Mouse (Mus musculus) kidney, adult 8-10 months (tissue): Measurements from ENCODE around the gene Amh.

ENCODE experiments used
- DNase-seq, 2 experiments: peaks; one replicate each; pipeline ENCODE4 v3.0.0; 2022

Amh gene

DNA sequence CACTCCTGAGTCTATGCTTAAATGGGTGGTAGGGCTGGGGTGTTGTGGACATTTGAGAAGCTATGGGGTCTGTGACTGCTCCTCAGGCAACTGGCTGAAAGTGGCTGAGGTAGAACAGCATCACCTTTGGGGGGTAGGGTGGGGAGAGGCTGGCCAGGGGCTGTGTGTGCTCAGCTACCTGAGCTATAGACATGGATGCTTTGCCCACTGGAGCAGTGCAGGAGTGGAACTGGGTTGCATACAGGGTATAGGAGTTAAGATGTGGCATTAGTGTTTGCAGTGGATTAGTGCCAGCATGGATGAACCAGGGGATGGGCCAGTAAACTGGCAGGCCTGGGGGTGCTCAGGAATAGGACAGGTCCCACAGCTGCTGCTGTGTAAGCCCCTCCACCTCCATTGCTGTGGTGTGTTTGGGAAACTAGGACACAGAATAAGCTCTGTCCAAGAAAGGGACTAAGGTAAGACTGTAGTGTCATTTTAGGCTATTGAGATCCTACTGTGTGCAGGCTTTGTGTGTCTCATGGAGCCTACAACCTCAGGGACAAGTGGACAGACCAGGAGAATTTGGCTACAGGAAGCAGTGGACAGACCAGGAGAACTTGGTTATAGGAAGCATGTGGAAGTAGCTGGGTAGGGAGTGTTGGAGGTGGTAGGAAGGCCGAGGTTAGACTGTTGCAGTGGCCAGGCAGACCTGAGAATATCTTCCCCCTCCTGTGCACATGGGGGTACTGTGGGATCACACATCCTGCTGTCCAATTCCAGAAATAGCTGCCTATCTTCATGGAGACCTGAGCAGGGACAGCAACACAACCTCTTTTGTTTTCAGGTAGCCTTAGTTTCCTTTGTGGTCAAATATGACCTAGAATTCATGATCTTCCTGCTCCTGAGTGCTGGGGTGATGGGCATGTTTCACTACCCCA, 24.6 kb downstream of the Amh start:
- no peak for DNase-seq

DNA sequence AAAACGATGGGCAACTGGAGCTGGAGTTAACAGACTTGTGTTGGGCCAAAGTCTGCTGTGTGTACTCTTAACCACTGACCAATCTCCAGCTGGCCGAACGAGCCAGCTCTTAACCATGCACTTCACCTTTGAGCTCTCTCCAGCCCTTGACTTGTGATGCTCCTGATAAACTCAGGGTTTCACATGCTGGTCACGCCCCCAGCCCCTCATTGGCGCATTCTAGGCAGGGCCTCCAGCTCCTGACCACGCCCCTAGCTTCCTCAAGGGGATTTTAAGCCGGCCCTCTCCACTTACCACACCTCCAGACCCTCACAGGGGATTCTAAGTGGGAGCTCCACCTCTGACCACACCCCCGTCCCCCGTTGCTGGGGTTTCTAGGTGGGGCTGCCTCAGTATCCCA, 26.1 kb downstream of the Amh start:
- DNase-seq, result peak; percentile 84 to 88

DNA sequence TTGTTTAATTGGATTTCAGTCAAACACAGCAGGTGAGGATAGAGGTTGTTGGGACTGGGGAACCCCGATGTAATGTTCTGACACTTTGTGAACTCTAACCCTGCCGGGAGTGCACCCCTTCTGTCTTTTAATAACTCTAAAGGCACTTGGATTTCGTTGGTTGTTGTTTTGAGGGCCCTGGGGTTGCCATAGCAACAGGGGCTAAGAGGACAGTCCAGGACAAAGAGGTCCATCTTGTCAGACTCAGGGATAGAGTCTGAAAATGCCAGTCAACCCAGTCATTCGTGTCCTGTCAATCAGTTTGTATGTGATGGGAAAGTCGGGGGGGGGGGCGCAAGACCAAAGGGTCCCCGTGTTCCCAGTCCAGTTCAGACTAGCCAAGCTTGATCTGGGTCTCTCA, 27.8 kb downstream of the Amh start:
- no peak for DNase-seq

DNA sequence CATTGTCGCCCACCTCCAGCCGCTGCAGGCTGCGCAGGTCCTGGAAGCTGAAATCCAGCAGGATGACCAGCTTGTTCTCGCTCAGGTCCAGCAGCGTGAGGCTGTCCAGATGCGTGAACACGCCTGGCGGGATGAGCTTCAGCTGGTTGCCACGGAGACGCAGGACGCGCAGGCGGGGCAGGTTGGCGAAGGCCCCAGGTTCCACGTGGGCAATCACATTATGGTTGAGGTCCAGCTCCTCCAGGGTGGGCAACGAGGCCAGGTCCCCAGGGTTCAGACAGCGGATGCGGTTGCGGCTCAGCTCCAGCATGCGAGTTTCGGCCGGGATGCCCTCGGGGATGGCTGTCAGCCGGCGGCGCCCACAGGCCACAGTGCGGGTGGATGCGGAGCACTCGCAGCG, 30.6 kb downstream of the Amh start:
- no peak for DNase-seq

DNA sequence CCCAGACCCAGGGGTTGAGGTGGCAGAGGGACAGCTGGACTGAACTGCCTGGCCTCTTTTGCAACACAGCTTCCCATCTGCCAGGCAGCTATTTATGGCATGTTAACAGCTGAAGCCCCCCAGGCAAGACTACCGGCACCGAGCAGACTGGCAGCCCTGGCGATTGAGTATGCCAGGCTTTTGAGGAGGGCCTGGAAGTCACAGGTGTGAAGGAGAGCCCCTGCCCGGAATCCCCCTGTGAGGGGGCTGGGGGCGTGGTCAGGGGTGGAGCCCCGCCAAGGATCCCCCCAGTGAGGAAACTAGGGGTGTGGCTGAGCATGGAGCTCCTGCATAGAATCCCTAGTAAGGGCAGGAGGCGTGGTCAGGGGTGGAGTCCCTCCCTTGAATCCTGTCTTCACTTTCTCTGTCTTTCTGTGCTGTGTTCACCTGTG, 31.9 kb downstream of the Amh start:
- DNase-seq, result no peak

DNA sequence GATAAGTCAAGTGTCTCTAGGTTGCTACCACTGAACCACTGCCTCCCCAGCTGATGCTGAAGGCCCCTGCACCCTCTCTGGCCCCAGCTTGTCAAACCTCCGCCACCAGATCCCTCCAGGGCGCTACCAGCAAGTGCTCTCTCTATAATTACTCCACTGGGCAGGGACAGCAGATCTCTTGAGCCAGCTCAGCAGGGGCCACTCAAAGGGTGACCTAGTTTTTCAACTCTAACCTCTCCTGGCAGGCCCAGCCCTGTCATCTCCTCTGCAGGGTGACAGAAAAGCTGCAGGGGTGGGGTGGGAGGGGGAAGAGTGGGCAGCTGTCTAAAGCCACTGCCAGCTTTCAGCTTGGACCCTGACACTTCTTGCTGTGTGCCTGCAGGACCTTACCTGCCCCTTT, 32.8 kb downstream of the Amh start:
- DNase-seq, result no peak

DNA sequence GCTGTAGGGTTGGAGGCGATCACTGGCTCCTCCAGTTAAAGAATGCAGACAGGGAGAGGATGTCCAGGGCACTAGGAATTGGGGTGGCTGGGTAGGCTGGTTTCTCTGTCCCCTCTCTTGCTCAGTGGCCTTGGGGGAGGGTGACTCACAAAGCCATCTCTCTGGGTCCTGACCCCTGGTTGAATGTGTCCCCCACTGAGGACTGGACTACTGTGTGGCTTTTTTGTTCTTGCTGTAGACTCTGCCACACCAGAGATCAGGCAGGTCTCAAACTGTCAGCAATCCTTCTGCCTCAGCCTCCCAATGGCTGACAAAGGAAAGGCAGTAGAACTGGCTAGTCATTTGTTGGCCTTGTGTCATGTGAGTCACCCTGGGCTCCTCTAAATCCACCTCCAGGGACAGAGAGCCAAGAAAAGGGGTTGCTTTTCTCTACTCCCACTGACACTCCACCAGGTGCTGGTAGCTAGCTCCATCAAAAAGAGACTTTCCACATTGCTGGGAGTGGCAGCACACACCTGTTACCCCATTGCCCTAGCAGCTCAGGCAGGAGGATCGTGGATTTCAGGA, 33.4 kb downstream of the Amh start:
- DNase-seq, result no peak

DNA sequence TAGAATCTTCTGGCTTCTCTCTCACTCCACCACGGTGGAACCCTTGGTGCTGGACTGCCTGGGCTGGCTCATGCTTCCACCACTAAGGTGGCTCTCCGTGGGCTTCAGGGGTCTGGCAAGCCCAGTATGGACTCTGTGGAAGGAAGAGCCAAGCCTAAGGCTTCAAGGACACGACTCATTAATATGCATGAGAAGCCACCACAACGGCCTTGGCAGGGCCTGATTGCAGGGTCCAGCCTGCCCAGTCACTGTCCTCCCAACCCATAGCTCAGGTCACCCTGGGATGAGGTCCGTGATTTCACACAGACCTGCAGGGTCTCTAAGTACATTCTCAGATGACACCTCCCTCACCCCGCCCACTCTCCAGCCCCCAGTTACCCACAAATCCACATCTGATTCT, 34.8 kb downstream of the Amh start:
- DNase-seq, result no peak

DNA sequence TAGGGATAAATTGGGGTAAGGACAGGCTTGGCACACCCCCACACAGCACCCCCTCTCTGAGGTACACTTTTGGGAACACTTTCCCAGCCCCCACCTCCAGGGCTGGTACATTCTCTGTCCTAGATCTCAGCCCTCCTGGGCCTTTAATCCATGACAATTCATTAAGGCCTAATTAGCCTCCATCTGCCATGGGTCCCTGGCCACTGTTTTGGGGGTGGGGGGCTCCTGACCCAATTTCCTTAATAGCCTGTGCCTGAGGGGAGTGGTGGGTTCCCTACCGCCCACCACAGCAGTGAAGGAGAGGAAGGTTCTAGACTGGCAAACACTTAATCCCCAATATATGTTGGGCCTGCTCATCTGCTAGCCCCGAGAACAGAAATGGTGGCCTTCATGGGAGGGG, 36.6 kb downstream of the Amh start:
- no peak for DNase-seq

DNA sequence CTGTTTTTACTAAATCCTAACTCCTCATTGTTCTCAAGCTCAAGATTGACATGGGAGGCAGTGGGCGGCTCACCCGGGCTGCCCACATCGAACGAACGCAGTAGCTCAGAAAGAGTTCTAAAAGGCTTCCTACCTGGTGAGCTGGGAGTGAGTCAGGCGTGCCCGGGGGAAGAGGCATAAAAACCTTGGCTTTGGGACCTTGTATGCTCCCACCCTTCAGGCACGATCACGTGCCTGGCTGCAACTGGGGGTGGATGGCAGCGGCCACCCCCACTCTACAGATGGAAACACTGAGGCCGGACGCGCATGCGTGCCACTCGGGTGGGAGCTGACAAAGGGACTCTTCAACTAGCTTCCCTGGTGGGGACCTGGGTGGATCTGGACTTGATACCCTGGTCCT, 37.3 kb downstream of the Amh start:
- DNase-seq, result no peak

DNA sequence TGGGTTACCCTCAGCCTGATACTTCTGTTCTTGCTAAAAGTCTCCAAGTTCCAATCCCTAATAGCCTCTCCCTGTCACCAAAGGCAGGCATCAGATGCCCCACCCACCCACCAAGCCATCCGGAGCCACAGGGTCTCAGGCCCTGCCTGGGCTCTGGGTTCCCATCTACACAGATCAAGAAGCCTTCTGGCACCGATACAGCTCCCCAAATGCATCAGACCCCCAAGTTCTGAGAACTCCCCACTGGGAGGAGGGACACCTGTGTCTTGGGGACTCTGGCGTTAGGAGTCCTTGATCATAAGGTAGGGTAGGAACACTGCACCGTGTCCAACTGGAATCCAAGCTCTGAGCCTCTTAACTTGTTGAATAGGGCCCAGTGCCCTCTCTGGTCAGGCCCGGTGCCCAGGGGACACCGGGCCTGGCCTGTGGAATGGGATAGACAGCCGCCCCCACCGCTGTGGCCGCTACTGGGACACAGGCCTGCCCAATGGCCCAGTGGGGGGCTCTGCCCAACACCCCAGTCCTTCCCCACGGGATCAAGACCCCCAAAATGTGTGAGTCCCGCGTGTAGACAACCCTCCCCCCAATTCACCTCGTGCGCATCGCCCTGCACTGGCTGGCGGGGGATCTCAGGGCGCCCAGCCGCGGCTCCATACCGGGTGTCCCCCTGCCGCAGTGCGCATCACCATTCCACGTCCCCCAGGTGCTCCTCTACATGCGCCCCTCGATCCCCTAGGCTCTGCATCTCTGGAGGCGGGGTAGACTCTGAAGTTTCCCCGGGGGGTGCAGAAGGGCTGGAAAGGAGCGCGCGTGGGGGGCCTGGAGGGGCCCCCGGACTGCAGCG, 38.3 kb downstream of the Amh start:
- DNase-seq, result no peak

DNA sequence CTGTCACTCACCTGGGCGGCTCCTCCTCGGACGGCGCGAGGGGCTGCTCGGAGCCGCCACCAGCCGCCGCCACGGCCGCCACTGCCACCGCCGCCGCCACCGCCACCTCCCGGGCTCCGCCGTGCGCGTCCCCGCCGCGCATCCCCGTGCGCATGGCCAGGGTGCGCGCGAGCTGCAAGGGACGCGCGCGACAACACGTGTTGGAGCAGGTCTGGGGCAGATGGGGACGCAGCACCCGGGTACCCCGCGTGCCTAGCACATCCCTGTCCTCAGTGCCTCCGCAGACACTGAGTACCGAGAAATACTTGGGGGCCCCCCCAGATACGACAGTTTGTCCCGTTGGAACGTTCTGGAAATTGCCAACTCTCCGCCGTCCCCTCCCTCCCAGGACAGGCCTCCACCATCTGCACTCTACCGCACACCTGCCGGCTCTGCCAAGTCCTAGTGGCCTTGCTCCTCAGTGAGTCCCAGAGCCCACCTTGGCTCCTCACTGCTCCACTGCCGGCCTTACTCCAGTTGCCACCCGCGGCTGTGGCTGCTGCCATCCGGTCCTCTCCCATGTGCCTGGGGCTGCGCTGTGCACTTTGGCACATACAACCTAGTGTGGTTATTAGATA, 39.0 kb downstream of the Amh start, which contains the start of gene Lingo3:
Gene Lingo3 (minus strand): TSS at position 109 of the 617 bp plus-strand sequence.
- no peak for DNase-seq

DNA sequence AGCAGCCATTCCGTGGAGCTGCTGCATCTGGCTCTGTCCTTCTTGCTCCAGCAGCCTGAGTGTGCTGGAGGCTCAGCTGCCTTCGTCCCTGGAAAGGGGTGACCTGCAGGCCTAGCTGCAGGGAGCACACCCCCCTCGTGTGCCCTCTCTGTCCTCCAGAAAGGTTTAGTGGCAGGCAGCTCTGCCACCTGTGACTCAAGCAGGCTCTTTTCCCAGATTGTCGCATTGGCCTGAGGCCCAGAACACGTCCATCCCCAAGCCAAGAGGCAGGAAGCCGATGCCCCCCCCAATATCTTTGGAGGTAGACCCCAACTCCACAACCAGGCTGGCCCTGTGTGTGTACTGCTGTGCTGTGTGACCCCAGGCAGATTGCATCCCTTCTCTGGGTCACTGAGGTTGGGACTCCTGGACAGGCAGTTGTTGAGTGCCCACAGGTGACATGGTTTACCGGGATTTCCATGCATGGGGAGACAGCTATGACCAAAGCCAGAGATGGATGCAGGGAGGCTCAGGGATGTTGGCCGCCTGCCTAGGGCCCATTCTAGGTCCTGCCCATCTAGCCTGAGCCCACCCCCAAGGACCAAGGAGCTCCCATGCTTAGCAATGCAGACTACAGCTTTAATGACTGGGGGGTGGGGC, 40.1 kb downstream of the Amh start:
- DNase-seq, result no peak

DNA sequence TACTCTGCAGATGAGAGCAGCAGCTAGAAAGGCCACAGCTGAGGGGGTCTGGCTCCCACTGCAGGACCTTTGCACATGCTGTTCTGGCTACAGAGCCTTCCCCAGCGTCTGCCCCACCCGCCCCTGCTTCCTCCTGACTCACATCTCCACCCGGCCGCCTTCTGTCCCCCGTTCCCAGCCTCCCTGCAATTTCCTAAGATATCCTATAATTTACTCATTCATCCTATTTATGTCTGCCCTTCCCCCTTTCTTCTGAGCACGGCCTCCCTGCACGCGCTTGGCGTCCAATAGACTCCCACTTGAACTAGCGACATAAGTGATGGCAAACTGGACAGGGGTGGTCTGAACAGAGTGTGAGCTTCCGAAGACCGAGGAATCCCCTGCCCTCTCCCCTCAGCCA, 40.7 kb downstream of the Amh start:
- DNase-seq, result no peak

DNA sequence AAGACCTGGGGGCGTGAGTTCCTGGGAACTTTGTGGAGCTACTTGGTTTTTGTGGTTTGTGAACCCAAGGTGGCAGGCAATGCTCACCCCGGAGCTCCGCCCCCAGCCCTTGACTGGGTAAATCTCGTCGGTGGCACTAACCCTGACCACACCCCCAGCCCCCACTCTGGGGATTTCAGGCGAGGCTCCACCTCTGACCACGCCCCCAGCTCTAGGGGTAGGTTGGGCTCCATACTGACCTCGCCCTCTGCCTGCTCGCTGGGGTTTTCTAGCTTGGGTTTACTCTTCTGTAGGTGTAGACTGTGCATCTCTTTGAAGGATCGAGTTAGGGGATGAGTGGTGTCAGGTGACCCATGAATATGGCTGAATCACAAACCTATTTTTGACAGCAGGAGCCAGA, 43.5 kb downstream of the Amh start:
- DNase-seq, result peak; percentile 49 to 58

DNA sequence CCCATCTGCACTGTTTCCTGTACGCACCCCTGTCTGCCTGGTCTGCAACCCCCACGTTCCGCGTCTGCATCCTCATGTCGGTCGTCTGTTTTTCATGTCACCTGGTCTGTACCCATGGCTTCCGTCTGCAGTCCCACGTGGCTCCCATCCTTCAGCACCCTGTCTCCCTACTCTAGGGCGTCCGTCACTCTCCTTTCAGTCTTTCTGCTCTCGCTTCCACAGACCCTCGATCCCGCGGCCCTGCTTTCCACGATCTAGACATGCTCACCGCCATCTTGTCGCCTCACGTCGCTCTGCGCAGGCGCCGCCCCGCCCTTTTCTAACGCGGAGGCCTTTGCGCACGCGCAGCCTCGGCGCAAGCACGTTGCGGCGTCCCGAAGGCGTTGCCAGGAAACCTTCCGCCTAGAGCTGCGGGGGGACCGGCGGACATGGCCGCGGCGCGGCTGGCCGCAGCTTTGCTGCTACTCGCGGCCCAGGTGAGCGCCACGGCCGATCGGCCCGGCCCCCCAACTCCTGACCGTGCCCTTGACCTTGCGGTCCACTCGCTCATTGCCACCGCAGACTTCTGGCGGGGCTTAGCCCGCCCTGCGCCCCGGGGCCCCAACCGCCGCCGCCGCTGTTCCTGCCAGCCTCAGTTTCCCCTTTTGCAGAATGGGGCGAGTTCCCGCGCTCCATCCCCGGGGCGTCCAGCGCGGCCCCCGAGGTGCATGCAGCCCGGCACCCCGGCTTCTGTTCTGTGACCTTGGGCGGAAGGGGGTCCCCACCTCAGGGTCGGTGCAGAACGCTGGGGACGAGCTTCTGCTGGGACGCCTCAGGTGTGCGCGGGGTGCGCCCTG, 50.1 kb downstream of the Amh start, which contains the start of the genes Lsm7 and Sppl2b:
Gene Lsm7 (minus strand): TSS at position 297 of the 836 bp plus-strand sequence.
Gene Sppl2b (plus strand): TSS at position 363 of the 836 bp plus-strand sequence.
- DNase-seq, result peak; percentile 94 to 96

DNA sequence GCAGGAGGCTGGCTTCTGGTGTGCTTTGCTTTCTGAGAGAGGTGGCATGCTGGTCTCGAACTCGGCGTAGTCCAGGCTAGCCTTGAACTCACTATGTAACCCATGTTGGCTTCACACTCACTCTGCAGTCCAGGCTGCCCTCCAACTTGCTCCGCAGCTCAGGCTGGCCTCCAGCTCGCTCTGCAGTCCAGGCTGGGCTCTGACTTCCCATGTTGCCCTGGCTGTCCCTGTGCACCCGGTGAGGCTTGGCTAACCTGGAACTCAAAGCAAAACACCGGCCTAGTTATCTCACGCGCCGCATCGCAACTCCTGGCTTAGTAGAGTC, 50.7 kb downstream of the Amh start:
- no peak for DNase-seq

DNA sequence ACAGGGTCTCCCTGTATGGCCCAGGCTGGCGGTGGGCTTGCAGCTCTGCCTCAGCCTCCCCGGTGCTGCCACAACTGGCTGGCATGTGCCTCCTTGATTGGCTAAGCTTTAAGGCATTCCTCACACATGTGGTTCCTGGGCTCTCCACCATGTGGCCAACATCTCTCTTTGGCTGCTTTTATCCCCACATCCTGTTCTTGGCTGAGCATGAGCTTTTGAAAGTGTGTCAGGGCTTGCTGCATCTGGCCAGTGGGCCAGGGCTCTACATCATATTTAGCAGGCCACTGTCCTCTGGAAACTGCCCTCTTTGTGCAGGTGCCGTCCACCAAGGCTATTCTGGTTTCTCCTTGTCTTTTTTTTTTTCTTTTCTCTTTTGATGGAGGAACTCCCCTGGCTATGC, 51.2 kb downstream of the Amh start:
- DNase-seq, result no peak

DNA sequence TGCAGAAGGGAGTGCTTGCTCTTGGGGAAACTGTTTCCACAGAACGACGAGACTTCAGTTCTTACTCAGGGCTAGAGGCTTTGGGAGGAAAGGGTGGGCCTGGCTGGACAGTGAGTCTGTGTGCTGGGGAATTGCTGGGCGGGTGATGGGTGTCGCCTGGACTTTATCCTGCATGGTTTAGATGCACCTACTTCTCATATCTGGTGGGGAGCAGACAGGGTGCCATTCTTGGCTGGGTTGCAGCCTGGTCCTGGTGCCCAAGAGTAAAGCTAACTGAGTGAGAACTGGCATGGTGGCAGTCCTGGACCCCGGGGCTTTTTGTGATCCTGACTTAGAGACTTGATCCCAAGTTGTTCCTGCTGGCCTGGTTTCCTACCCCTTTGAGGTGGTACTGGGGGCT, 51.9 kb downstream of the Amh start:
- DNase-seq, result no peak
